Mouse (Mus musculus) midbrain, embryonic 13.5 days (tissue): ENCODE measurements around the gene Cetn3. TPM values are rescaled to one million over a fixed set of nuclear protein-coding genes. Genes with fewer than 3 reads are reported as not detected.

Experiments used
- ATAC-seq: fragments of 200-750 bp; cut with Nextera tagmentation; 2 replicates; pipeline ENCODE4 v1.8.0; 2017; ENCODE audit warnings: mild to moderate bottlenecking, moderate TSS enrichment, moderate library complexity
- H3K27ac ChIP-seq: fragments of 300-500 bp; sonication (generic); 2 replicates; pipeline ENCODE4 v1.5.1; 2015; ENCODE audit warnings: inconsistent platforms, mild to moderate bottlenecking, moderate library complexity
- H3K27me3 ChIP-seq: fragments of 300-500 bp; sonication (generic); 2 replicates; pipeline ENCODE4 v1.6.1; 2015; ENCODE audit warnings: mild to moderate bottlenecking, inconsistent platforms
- H3K36me3 ChIP-seq: fragments of 300-500 bp; sonication (generic); 2 replicates; pipeline ENCODE4 v1.6.1; 2015; ENCODE audit warnings: mild to moderate bottlenecking, inconsistent platforms
- H3K4me1 ChIP-seq: fragments of 300-500 bp; sonication (generic); replicated peaks from 2 replicates; pipeline ENCODE4 v1.6.1; 2015; ENCODE audit warnings: inconsistent platforms
- H3K4me2 ChIP-seq: fragments of 300-500 bp; sonication (generic); replicated peaks from 2 replicates; pipeline ENCODE4 v1.6.1; 2015; ENCODE audit warnings: moderate library complexity, mild to moderate bottlenecking, inconsistent platforms
- H3K4me3 ChIP-seq: fragments of 300-500 bp; sonication (generic); replicated peaks from 2 replicates; pipeline ENCODE4 v1.5.1; 2015; ENCODE audit warnings: mild to moderate bottlenecking, inconsistent platforms
- H3K9ac ChIP-seq: fragments of 300-500 bp; sonication (generic); replicated peaks from 2 replicates; pipeline ENCODE4 v1.6.1; 2015; ENCODE audit warnings: mild to moderate bottlenecking, inconsistent platforms
- H3K9me3 ChIP-seq: fragments of 300-500 bp; sonication (generic); 2 replicates; pipeline ENCODE4 v1.6.1; 2016; ENCODE audit warnings: mild to moderate bottlenecking, inconsistent platforms
- WGBS: fragments of 180-500 bp; shearing (Covaris S2); methylation state at CpG from one replicate; pipeline ENCODE4 v1.1.7; 2015; 5-methylcytosine and 5-hydroxymethylcytosine counted together
- polyA plus RNA-seq: library from polyadenylated mRNA; unstranded; fragments of >200 nt; fragmentation: Nextera tagmentation; extraction: Ambion mirVana; gene quantifications from 2 replicates; pipeline ENCODE4 v1.2.1, GENCODE M21; 2015

Cetn3 gene
- polyA plus RNA-seq = 246 and 262 TPM in 2 replicates

DNA sequence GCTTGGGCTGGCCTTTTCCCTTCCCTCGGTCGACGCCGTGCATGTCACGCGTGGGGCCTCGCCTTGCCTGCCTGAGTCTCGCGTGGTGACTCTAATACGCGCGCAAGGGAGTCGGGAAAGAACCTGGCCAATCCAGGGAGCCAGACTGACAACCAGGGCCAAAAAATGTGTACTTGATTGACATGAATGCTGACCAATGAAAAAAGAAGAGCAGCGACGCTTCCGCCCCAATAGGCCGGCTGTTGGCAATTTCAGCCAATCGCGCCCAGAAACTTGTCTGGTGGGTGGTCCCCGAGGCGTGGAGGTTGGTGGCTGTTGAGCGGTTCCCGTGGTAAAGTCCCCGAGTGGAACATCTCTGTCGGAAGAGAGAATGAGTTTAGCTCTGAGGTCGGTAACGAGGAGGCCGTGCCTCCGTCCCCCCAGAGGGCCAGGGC lies at the start of gene Cetn3:
Cetn3 (plus strand) TSS at position 107 of the 434 bp plus-strand sequence.
- Histone ChIP-seq H3K9me3 (no peaks in the 10 kb centered on the region), H3K9ac (peak within 1 kb of the TSS; percentile 84), H3K27ac (peak within 1 kb of the TSS; percentile 99), H3K4me3 (peak within 1 kb of the TSS; percentile 67), H3K4me2 (peak within 1 kb of the TSS; percentile 68), H3K36me3 (peaks cover 7% of the 10 kb centered on the region), H3K4me1 (peaks cover 26% of the 10 kb centered on the region), H3K27me3 (no peaks in the 10 kb centered on the region)
- under 1% methylated on average over 29 of the region's 29 CpGs for WGBS
- ATAC-seq = peak; percentile 93

DNA sequence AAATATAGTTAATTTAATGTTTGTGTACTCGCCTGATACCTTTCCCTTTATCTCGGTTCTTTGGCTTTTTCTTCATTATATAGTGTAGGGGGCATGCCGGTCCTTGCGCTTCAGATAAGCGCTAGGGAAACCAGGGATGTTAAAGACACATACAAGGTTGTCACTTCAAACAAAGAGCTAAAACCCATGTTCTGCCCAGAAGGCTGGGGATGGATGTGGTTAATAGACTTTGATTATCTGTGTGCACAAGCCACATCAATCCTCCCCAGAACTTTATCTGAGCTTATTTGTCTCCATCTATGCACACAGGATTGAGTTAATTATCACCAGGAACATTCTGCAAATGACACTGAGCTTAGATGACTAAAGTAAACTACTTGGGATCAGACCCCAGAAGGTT lies 46.3 kb upstream of the Cetn3 start:
- ATAC-seq = no peak
- no peak overlapping the region for H3K4me2 ChIP-seq
- H3K4me3 ChIP-seq = no peak overlapping the region
- no peak overlapping the region for H3K27ac ChIP-seq
- H3K9ac ChIP-seq = no peak overlapping the region
- no peaks in the 10 kb centered on the region for H3K4me1 ChIP-seq
- 87% methylated on average over 5 of the region's 5 CpGs for WGBS
- no peaks in the 10 kb centered on the region for H3K27me3 ChIP-seq
- H3K36me3 ChIP-seq = no peaks in the 10 kb centered on the region
- no peaks in the 10 kb centered on the region for H3K9me3 ChIP-seq

- no peaks in the 10 kb centered on the region for H3K27me3 ChIP-seq
- 42% methylated on average over 3 of the region's 3 CpGs for WGBS
- no peaks in the 10 kb centered on the region for H3K9me3 ChIP-seq
- H3K4me3 ChIP-seq = no peak overlapping the region
- H3K4me1 ChIP-seq = no peaks in the 10 kb centered on the region
- no peak overlapping the region for H3K27ac ChIP-seq
- no peak for ATAC-seq
- H3K9ac ChIP-seq = no peak overlapping the region
- H3K4me2 ChIP-seq = no peak overlapping the region
- no peaks in the 10 kb centered on the region for H3K36me3 ChIP-seq
These were observed 42.0 kb upstream of the Cetn3 start for GRCm38 (mm10) chr13:81740898-81741297.

- WGBS = 46% methylated on average over 10 of the region's 10 CpGs
- no peak for ATAC-seq
- no peak overlapping the region for H3K4me3 ChIP-seq
- H3K4me2 ChIP-seq = no peak overlapping the region
- H3K27me3 ChIP-seq = no peaks in the 10 kb centered on the region
- no peaks in the 10 kb centered on the region for H3K4me1 ChIP-seq
- no peak overlapping the region for H3K27ac ChIP-seq
- no peaks in the 10 kb centered on the region for H3K36me3 ChIP-seq
- no peak overlapping the region for H3K9ac ChIP-seq
- 0 out of 2 replicates have a peak, but pooled peaks cover 2% of the 10 kb centered on the region for H3K9me3 ChIP-seq
These were observed 39.3 kb upstream of the Cetn3 start for GRCm38 (mm10) chr13:81743391-81744091.

- Histone ChIP-seq H3K4me2 (no peak overlapping the region), H3K9me3 (0 out of 2 replicates have a peak, but pooled peaks cover 2% of the 10 kb centered on the region), H3K4me3 (no peak overlapping the region), H3K36me3 (no peaks in the 10 kb centered on the region), H3K4me1 (no peaks in the 10 kb centered on the region), H3K9ac (no peak overlapping the region), H3K27me3 (no peaks in the 10 kb centered on the region), H3K27ac (no peak overlapping the region)
- 37% methylated on average over 2 of the region's 2 CpGs for WGBS
- no peak for ATAC-seq
These were observed 38.8 kb upstream of the Cetn3 start for GRCm38 (mm10) chr13:81744092-81744396.

- ATAC-seq = no peak
- Histone ChIP-seq H3K27me3 (no peaks in the 10 kb centered on the region), H3K4me1 (no peaks in the 10 kb centered on the region), H3K9ac (no peak overlapping the region), H3K4me3 (no peak overlapping the region), H3K4me2 (no peak overlapping the region), H3K9me3 (no peaks in the 10 kb centered on the region), H3K27ac (no peak overlapping the region), H3K36me3 (no peaks in the 10 kb centered on the region)
These were observed 28.0 kb upstream of the Cetn3 start for GRCm38 (mm10) chr13:81754878-81755277.

DNA sequence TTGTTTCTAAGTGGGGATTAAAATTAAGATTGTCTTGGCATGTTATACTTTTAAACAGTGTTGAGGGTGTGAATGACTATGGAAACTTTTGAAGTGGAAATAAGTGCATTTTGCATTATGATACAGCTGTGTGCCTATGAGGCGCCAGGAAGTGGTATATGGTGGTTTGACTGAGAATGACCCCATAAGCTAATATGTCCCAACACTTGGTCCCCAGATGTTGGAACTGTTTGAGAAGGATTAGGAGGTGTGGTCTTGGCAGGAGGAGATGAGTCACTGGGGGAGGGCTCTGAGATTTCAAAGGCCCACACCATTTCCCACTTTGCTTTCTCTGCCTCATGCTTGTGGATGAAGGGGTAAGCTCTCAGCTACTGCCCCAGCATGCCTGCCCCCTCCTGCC lies 27.6 kb upstream of the Cetn3 start:
- H3K4me2 ChIP-seq = no peak overlapping the region
- 94% methylated on average over 1 of the region's 1 CpGs for WGBS
- no peak for ATAC-seq
- no peaks in the 10 kb centered on the region for H3K9me3 ChIP-seq
- no peaks in the 10 kb centered on the region for H3K36me3 ChIP-seq
- no peak overlapping the region for H3K27ac ChIP-seq
- H3K4me3 ChIP-seq = no peak overlapping the region
- H3K4me1 ChIP-seq = no peaks in the 10 kb centered on the region
- no peak overlapping the region for H3K9ac ChIP-seq
- H3K27me3 ChIP-seq = no peaks in the 10 kb centered on the region

DNA sequence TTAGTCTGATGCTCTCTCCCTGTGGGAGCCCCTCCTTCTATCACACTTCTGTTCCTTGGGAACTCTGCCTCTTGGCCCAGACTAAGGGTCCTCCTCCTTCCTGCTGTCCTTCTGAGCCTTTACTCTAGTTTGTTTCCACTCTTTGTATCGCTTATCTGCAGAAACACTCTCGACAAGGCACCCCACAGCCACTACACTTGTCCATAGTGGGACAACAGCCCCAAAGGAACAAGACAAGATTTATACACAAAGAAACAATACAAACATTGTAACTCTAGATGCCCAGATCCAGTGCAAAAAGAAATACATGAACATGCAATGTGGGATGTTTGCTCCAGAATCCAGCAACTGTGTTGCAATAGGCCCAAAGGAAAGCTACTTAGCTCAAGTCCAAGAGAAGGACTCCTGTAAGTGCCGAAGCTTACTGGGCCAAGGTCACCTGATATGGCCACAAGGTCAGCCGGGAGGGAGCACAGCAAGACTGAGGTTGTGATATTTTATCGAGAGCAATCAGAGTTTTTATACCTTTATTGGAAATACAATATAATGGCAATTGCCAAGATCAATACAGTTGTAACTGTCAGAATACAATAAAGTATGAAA lies 25.7 kb upstream of the Cetn3 start:
- H3K27ac ChIP-seq = no peak overlapping the region

GRCm38 (mm10) chr13:81760379-81760778 lies 22.5 kb upstream of the Cetn3 start:
- ATAC-seq = 0 out of 2 replicates have a peak, but pooled peaks have one; percentile 41
- no peak overlapping the region for H3K27ac ChIP-seq

More for the DNA sequence above, 25.7 kb upstream of the Cetn3 start:
- Histone ChIP-seq H3K4me1 (no peaks in the 10 kb centered on the region), H3K9me3 (no peaks in the 10 kb centered on the region), H3K4me3 (no peak overlapping the region), H3K4me2 (no peak overlapping the region), H3K36me3 (no peaks in the 10 kb centered on the region), H3K27me3 (no peaks in the 10 kb centered on the region), H3K9ac (no peak overlapping the region)
- WGBS = 88% methylated on average over 5 of the region's 5 CpGs
- no peak for ATAC-seq

GRCm38 (mm10) chr13:81761566-81762186 lies 21.2 kb upstream of the Cetn3 start:
- H3K27ac ChIP-seq = no peak overlapping the region
- ATAC-seq = peak; percentile 67
- H3K9me3 ChIP-seq = no peaks in the 10 kb centered on the region
- H3K4me1 ChIP-seq = no peaks in the 10 kb centered on the region
- peak overlapping the region; percentile 29; the same call in 1 of the 2 replicates for H3K4me2 ChIP-seq
- H3K27me3 ChIP-seq = no peaks in the 10 kb centered on the region
- H3K36me3 ChIP-seq = no peaks in the 10 kb centered on the region
- no peak overlapping the region for H3K9ac ChIP-seq
- no peak overlapping the region for H3K4me3 ChIP-seq
- WGBS = 31% methylated on average over 14 of the region's 14 CpGs

More at GRCm38 (mm10) chr13:81760379-81760778, 22.5 kb upstream of the Cetn3 start:
- Histone ChIP-seq H3K36me3 (no peaks in the 10 kb centered on the region), H3K4me2 (no peak overlapping the region), H3K27me3 (no peaks in the 10 kb centered on the region), H3K9ac (no peak overlapping the region), H3K9me3 (no peaks in the 10 kb centered on the region), H3K4me3 (no peak overlapping the region), H3K4me1 (no peaks in the 10 kb centered on the region)
- WGBS = 30% methylated on average over 3 of the region's 3 CpGs

GRCm38 (mm10) chr13:81764173-81764572 lies 18.7 kb upstream of the Cetn3 start:
- Histone ChIP-seq H3K27me3 (no peaks in the 10 kb centered on the region), H3K4me1 (no peaks in the 10 kb centered on the region), H3K36me3 (no peaks in the 10 kb centered on the region), H3K9ac (no peak overlapping the region), H3K4me3 (no peak overlapping the region), H3K27ac (no peak overlapping the region), H3K4me2 (no peak overlapping the region), H3K9me3 (no peaks in the 10 kb centered on the region)
- 89% methylated on average over 5 of the region's 5 CpGs for WGBS
- no peak for ATAC-seq

DNA sequence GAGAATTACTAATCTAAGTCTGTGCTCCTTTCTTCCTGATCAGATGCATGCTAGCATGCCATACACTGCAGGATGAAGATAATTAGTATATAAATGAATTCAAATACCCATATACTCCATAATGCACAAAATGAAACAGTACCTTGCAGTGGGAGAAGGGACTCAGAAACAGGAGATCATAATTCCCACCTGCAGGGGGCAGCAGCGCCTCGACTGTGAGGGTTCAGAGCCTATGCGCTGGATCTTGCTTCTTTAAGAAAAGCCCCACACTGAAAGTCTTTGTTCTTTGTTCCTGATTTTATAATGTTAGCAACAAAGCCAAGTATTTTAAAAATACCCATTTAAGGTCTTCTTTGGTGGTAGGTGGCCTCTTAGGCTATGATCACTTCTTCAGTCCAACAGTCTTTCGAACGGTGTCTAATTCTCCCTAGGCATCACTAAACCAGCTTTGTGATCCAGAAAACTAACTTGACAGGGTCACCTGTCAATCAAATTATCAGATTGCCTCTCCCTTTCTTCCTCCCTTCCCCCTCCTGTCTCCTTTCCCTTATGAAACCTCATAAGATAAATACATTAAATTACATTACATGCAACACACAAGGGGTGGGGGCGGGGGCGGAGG lies 15.7 kb upstream of the Cetn3 start:
- no peak overlapping the region for H3K4me3 ChIP-seq
- no peaks in the 10 kb centered on the region for H3K9me3 ChIP-seq
- no peaks in the 10 kb centered on the region for H3K36me3 ChIP-seq
- H3K27me3 ChIP-seq = no peaks in the 10 kb centered on the region
- ATAC-seq = peak; percentile 47
- H3K4me2 ChIP-seq = no peak overlapping the region
- H3K27ac ChIP-seq = no peak overlapping the region
- WGBS = 79% methylated on average over 7 of the region's 7 CpGs
- no peak overlapping the region for H3K9ac ChIP-seq
- no peaks in the 10 kb centered on the region for H3K4me1 ChIP-seq
